Mouse (Mus musculus) hindbrain, embryonic 16.5 days (tissue): Measurements from ENCODE around the gene Uts2. TPM values are rescaled to one million over a fixed set of nuclear protein-coding genes. Genes with fewer than 3 reads are reported as not detected.
"Not testable (repeated sequence)": the region's sequence is repeated elsewhere in the genome, so short reads cannot be mapped to it uniquely, and the experiment has no call there.

ENCODE experiments used
- ATAC-seq: fragments of 200-750 bp; cut with Nextera tagmentation; 2 replicates; pipeline ENCODE4 v1.8.0; 2017; ENCODE audit warnings: moderate TSS enrichment, moderate library complexity
- H3K27ac ChIP-seq: fragments of 300-500 bp; sonication (generic); 2 replicates; pipeline ENCODE4 v1.5.1; 2014; ENCODE audit warnings: low read depth, mild to moderate bottlenecking, control low read depth, low read length, moderate library complexity
- H3K27me3 ChIP-seq: fragments of 300-500 bp; sonication (generic); replicated peaks from 2 replicates; pipeline ENCODE4 v1.6.1; 2014; ENCODE audit warnings: low read length; ENCODE audit not compliant: control insufficient read depth, insufficient read depth
- H3K36me3 ChIP-seq: fragments of 300-500 bp; sonication (generic); 2 replicates; pipeline ENCODE4 v1.6.1; 2014; ENCODE audit warnings: mild to moderate bottlenecking, low read length, moderate library complexity, mixed read lengths; ENCODE audit not compliant: control insufficient read depth, insufficient read depth
- H3K4me1 ChIP-seq: fragments of 300-500 bp; sonication (generic); 2 replicates; pipeline ENCODE4 v1.6.1; 2014; ENCODE audit warnings: low read depth, low read length; ENCODE audit not compliant: control insufficient read depth, insufficient read depth
- H3K4me2 ChIP-seq: fragments of 300-500 bp; sonication (generic); 2 replicates; pipeline ENCODE4 v1.6.1; 2014; ENCODE audit warnings: mild to moderate bottlenecking, low read length, control low read depth, moderate library complexity
- H3K4me3 ChIP-seq: fragments of 300-500 bp; sonication (generic); 2 replicates; pipeline ENCODE4 v1.5.1; 2014; ENCODE audit warnings: mild to moderate bottlenecking, low read length, control low read depth, moderate library complexity
- H3K9ac ChIP-seq: fragments of 300-500 bp; sonication (generic); 2 replicates; pipeline ENCODE4 v1.6.1; 2014; ENCODE audit warnings: low read depth, mild to moderate bottlenecking, control low read depth, low read length, moderate library complexity
- H3K9me3 ChIP-seq: fragments of 300-500 bp; sonication (generic); 2 replicates; pipeline ENCODE4 v1.6.1; 2014; ENCODE audit warnings: mild to moderate bottlenecking, low read length, moderate library complexity; ENCODE audit not compliant: control insufficient read depth
- WGBS: fragments of 180-500 bp; shearing (Covaris S2); extraction: QIAGEN DNeasy Blood & Tissue Kit; methylation state at CpG from one replicate; pipeline ENCODE4 v1.1.7; 2014; 5-methylcytosine and 5-hydroxymethylcytosine counted together
- polyA plus RNA-seq: library from polyadenylated mRNA; unstranded; fragments of >200 nt; fragmentation: Nextera tagmentation; extraction: Ambion mirVana; gene quantifications from 2 replicates; pipeline ENCODE4 v1.2.1, GENCODE M21; 2015

Gene Uts2
- polyA plus RNA-seq, 1 experiment from 2014 or later: 0.85 TPM

DNA sequence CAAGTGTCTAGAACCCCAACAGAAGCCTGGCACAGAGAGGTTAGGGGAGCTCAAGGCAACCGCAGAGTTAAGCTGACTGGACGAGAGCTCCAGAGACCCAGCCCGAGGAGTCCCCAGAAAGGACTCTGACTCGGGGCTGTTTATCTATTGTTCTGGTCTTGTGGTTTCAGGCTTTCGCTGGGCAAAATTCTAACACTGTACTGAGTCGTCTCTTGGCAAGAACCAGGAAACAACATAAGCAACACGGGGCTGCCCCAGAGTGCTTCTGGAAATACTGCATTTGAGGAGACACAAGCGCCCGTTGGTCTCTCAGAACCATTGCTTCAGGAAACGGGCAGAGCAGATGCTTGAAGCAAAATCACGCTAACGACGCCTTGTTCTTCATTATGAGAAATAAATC is 4.5 kb downstream of the Uts2 start:
- Histone ChIP-seq H3K27me3 (no peaks in the 10 kb centered on the region), H3K9ac (no peak overlapping the region), H3K9me3 (no peaks in the 10 kb centered on the region), H3K4me3 (no peak overlapping the region), H3K27ac (no peak overlapping the region), H3K4me1 (no peaks in the 10 kb centered on the region), H3K4me2 (no peak overlapping the region), H3K36me3 (no peaks in the 10 kb centered on the region)
- no peak for ATAC-seq
- 72% methylated on average over 13 of the region's 13 CpGs for WGBS

DNA sequence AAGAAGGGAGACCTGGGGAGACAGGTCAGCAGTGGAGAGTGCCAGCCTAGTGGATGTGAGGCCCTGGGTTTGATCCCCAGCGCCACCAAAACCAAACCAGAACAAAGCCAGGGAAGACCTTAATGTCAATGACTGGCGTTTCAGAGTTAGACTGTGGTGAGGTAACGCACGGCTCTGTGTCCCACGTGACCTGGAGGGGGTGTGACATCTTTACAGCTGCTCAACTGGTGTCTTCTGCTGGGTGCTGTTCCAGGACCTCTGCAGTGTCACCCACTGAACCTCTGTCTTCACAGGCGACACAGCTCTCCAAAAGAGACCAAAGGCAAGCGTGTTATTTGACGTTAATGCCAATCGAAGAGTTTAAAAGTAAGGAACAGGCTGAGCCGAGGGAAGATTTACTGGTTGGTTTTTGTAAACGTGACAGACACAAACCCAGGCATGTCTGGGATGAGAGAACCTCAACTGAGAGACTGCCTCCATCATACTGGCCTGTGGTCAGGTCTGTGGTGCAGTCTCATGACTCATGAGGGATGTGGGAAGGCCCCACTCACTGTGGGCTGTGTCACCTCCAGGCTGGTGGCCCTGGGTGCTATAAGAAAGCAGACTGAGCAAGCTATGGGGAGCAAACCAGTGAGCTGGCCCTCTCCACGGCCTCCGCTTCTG is 8.9 kb downstream of the Uts2 start:
- H3K9me3 ChIP-seq: no peaks in the 10 kb centered on the region
- no peaks in the 10 kb centered on the region for H3K27me3 ChIP-seq
- ATAC-seq: no peak
- H3K4me1 ChIP-seq: no peaks in the 10 kb centered on the region
- H3K4me3 ChIP-seq: no peak overlapping the region
- no peak overlapping the region for H3K4me2 ChIP-seq
- H3K9ac ChIP-seq: no peak overlapping the region
- 94% methylated on average over 13 of the region's 13 CpGs for WGBS
- peaks cover 4% of the 10 kb centered on the region; the same call in 1 of the 2 replicates for H3K36me3 ChIP-seq
- no peak overlapping the region for H3K27ac ChIP-seq

- Histone ChIP-seq H3K4me1 (no peaks in the 10 kb centered on the region), H3K4me2 (no peak overlapping the region), H3K36me3 (peaks cover 6% of the 10 kb centered on the region), H3K9me3 (no peaks in the 10 kb centered on the region), H3K27me3 (no peaks in the 10 kb centered on the region), H3K4me3 (no peak overlapping the region), H3K27ac (no peak overlapping the region), H3K9ac (no peak overlapping the region)
- ATAC-seq: no peak
- WGBS: 50% methylated on average over 6 of the region's 6 CpGs
These were observed 10.0 kb downstream of the Uts2 start for GRCm38 (mm10) chr4:151006945-151007344.

- Histone ChIP-seq H3K4me3 (no peak overlapping the region), H3K4me1 (no peaks in the 10 kb centered on the region), H3K9ac (no peak overlapping the region), H3K9me3 (no peaks in the 10 kb centered on the region), H3K36me3 (peaks cover 6% of the 10 kb centered on the region), H3K4me2 (no peak overlapping the region), H3K27me3 (no peaks in the 10 kb centered on the region), H3K27ac (no peak overlapping the region)
- 91% methylated on average over 7 of the region's 7 CpGs for whole genome bisulfite sequencing
- ATAC-seq: no peak
These were observed 13.4 kb downstream of the Uts2 start for GRCm38 (mm10) chr4:151010316-151010715.

GRCm38 (mm10) chr4:151015946-151016345 is 19.0 kb downstream of the Uts2 start:
- Histone ChIP-seq H3K36me3 (peaks cover 7% of the 10 kb centered on the region), H3K9me3 (no peaks in the 10 kb centered on the region), H3K4me3 (no peak overlapping the region), H3K9ac (no peak overlapping the region), H3K27me3 (no peaks in the 10 kb centered on the region), H3K4me2 (no peak overlapping the region), H3K4me1 (no peaks in the 10 kb centered on the region), H3K27ac (no peak overlapping the region)
- 90% methylated on average over 10 of the region's 10 CpGs for WGBS
- no peak for ATAC-seq

GRCm38 (mm10) chr4:151017356-151017755 is 20.5 kb downstream of the Uts2 start:
- H3K27me3 ChIP-seq, H3K36me3 ChIP-seq, H3K4me2 ChIP-seq, H3K9ac ChIP-seq, H3K9me3 ChIP-seq, H3K27ac ChIP-seq, H3K4me3 ChIP-seq, ATAC-seq, H3K4me1 ChIP-seq: not testable (repeated sequence)
- WGBS: 97% methylated on average over 1 of the region's 1 CpGs

GRCm38 (mm10) chr4:151024152-151024551 is 27.3 kb downstream of the Uts2 start:
- H3K27ac ChIP-seq: no peak overlapping the region
- no peaks in the 10 kb centered on the region for H3K27me3 ChIP-seq
- H3K9ac ChIP-seq: no peak overlapping the region
- H3K9me3 ChIP-seq: no peaks in the 10 kb centered on the region
- no peak overlapping the region for H3K4me3 ChIP-seq
- WGBS: 89% methylated on average over 9 of the region's 9 CpGs
- no peak for ATAC-seq
- H3K36me3 ChIP-seq: no peaks in the 10 kb centered on the region
- H3K4me1 ChIP-seq: no peaks in the 10 kb centered on the region
- no peak overlapping the region for H3K4me2 ChIP-seq

- no peak overlapping the region for H3K27ac ChIP-seq
- no peaks in the 10 kb centered on the region for H3K36me3 ChIP-seq
- H3K9ac ChIP-seq: no peak overlapping the region
- peak; percentile 58; the same call in 1 of the 2 replicates for ATAC-seq
- H3K4me2 ChIP-seq: no peak overlapping the region
- 52% methylated on average over 6 of the region's 6 CpGs for WGBS
- H3K9me3 ChIP-seq: no peaks in the 10 kb centered on the region
- no peak overlapping the region for H3K4me3 ChIP-seq
- no peaks in the 10 kb centered on the region for H3K27me3 ChIP-seq
- no peaks in the 10 kb centered on the region for H3K4me1 ChIP-seq
These were observed 30.1 kb downstream of the Uts2 start for GRCm38 (mm10) chr4:151027001-151027400.

- WGBS: 90% methylated on average over 7 of the region's 7 CpGs
- no peaks in the 10 kb centered on the region for H3K9me3 ChIP-seq
- no peaks in the 10 kb centered on the region for H3K36me3 ChIP-seq
- no peaks in the 10 kb centered on the region for H3K4me1 ChIP-seq
- H3K4me3 ChIP-seq: no peak overlapping the region
- no peak overlapping the region for H3K27ac ChIP-seq
- no peaks in the 10 kb centered on the region for H3K27me3 ChIP-seq
- H3K4me2 ChIP-seq: no peak overlapping the region
- no peak for ATAC-seq
- H3K9ac ChIP-seq: no peak overlapping the region
These were observed 39.6 kb downstream of the Uts2 start for GRCm38 (mm10) chr4:151036521-151036920.
